Mouse (Mus musculus) T-helper 1 cell (primary cell): Measurements from ENCODE around the gene Spint1.

Experiments
- in situ Hi-C: fragments of 300-600 bp; cut with MboI, MseI; formaldehyde crosslinking; loops from one replicate; pipeline ENCODE4 v1.15.1; 2025; ENCODE audit warnings: high pct_unique_total_duplicates

The Spint1 gene

DNA sequence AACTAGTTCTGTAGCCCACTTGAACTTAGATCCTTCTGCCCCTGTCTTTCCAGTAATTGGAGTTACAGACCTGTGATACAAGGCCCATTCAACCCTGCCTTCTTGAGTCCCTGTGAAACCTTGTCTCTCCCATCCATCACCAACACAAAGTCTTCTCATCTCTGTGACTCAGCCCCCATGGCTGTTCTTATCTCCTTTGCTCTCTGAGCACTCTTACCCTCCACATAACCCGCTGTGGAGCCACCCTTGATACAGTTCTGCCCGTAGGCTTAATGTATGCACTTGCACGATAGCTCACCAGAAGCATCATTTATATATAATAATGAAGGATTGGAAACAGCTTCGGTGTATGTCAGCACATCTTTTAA, 3.6 kb downstream of the Spint1 start:
- in situ Hi-C loops: no loop called here

DNA sequence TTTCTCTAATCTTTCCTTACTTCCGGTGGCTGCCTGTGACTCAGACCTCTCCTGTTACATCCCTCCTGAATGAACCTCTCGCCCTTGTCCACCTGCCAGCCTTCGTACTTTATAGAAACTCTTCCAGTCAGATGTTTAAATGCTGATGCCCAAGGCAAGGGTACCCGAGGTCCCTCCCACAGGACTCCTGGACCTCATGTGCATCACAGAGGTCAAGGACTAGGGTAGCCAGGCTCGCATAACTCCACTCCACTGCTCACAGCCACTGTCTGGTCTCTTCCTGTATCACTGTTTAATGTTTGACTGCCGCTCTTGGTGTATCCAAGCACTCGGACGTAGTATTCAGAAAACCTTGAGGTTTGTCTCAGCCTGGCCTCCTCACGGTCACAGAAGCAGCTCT, 5.4 kb downstream of the Spint1 start:
- in situ Hi-C loops: no loop called here

DNA sequence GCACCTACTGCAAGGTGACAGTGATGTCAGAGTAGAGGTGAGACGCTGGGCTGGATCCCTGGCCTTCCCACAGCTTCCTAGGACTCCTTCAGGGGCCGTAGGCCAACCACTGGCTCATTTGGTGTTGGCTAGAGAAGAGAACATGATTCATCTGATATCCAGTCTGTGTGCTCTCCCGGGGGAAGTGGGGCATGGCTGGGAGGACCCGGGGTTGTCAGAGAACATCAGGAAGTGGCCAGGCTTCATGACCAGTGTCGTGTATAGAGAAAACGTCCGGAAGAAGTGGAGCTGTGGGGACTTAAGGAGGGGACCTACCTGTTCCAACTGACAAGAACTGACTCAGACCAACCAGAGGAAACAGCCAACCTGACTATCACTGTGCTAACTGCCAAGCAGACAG, 8.1 kb downstream of the Spint1 start:
- in situ Hi-C loops: no loop called here

DNA sequence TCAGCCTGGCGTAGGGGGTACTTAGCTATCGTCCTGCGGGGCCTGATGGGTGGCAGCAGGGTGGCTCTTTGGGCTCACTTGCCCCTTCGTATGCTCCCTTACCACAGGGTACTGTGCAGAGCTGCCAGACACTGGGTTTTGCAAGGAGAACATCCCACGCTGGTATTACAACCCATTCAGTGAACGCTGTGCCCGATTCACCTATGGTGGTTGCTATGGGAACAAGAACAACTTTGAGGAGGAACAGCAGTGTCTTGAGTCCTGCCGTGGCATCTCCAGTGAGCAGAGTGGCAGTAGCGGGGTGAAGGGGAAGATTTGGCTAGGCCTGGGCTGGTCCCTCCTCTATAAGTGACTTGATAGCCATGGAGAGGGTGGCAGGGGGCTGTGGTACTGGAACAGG, 10.7 kb downstream of the Spint1 start:
- in situ Hi-C loops: no loop called here

DNA sequence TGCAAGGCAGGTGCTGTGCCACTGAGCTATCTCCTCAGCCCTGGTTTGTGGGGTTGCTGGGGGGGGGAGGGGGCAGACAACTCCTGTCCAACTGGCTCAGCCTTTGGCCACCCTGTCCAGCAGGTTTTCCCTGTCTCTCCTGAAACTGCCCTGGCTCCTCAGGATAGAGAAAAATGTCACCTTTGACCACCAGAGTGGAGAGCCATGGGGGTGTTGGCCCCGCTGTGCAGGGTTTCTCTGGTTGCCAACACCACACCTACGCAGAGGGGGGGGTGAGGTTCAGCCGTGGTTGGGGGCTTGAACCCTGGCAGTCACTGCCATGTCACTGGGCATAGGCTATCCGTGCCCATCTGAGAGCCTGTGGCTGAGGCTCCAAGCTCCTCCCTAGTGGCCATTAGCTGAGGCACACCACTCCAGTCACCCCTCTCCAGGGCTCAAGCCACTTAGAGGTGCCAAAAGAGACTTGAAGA, 12.5 kb downstream of the Spint1 start:
- in situ Hi-C loops: no loop called here

DNA sequence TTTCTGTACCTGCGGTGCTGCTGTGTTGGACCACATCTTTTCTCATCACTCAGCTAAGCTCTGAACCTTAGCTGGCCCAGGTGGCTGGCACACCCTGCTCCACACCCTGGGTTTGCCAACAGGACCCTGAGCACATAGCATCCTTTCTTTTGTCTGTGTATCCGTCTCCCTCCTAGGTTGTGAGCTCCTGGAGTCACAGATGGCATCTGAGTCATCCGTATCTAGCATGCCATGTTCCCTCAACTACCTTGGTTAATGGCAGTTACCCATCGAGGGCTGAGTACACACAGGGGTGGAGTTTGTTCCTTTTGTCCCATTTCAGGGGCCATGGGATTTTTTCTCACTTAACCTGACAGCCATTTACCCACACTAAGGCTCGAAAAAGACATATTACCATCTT, 13.2 kb downstream of the Spint1 start:
- in situ Hi-C loops: no loop called here

DNA sequence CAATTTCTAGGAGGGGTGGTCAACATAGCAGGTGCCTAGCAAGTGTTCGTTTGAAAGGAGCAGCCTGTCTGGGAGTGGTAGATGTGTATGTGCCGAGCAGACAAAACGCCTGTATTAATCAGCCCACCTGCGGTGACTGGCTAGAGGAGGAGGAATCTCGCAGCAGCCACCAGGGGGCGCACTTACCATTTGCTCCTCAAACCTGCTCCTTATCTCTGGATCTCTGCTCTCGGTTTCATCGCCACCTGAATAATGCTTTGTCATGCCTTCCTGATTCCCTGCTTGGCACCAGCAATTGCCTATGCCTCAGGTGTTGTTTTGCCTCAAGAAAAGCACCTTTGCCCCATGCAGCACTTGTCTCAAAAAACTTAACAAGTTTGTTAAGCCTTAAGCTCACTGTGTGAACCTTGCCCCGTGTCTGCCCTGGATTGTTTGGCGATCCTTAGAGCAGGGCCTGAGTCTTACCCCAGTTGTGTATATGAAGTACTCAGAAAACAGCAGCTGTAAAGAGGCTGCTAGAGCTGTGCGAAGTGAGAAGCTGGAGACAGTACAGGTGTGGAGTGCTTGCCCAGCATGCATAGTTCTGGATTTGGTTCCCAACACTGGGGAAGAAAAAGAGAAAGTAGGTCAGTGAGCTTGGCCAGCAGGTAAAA, 13.8 kb downstream of the Spint1 start:
- in situ Hi-C loops: no loop called here

DNA sequence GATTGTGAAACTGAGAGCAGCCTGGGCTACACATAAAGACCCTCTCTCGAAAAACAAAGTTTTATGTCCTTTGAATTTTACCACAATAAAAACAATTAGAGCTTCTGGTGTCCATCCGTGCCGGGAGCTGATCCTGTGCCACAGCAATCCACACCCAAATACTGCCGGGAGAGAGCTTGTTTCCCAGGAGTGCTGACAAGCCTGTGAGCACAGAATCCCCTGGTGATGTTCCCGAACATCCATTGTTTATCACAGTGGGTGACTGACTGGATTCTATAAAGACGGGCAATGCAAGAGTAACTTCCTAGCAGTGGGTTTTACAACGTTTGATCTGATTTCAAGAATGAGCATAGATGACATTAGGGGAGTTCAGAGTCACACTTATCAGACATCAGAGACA, 17.8 kb downstream of the Spint1 start:
- in situ Hi-C loops: no loop called here

DNA sequence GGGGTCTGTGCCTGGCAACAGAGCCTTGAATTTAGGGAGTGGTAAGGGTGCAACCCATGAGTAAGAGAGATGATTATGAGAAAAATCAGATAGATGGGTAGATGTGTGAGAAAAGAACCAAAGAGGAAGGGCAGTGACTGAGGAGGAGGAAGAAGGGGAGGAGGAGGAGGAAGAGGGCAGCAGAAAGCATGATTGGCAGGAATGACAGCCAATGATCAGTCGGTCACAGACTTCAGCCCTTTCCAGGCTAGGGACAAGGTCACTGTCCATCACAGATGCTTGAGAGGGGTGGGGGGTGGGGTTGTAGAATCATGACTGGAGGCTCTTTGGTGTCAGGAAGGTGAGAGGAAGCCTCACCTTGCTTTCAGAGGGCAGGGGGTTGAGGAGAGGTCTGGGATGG, 23.4 kb downstream of the Spint1 start:
- in situ Hi-C loops: no loop called here

DNA sequence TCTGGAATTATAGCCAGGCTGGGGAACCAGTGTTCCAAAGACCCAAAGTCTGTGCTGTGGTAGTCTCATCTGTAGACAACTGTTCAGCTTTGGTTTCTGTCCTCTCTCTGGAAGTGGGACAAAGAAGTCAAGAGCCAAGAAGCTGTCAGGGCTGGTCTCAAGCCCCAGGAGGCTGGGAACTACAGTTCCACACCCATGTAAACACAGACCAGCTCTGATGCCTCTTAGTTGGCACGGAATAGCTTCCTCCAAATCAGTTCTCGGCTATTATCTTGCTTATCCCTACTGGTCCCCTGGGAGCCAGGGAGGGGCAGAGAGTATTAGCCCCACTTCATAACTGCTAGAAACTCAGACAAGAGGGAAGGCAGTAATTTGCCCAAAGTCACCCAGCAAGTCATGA, 24.2 kb downstream of the Spint1 start:
- in situ Hi-C loops: no loop called here

DNA sequence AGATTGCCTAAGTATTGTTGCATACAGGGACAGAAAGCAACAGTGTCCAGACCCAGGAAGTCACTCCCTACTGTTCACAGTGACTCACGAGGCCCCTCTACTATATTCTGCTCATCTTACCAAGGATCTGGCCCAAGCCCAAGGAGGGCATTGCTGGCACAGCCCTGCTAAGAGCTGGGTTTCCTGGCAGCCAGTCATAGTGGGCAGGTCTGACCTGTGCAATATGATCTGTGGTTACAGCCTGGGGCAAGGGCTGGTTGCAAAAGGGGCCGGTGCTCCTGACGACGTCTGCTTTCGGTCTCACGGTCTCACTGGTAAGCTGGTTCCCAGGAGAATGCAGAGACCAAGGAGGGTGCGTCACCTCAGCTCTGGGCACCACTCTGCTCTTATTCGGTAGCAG, 25.8 kb downstream of the Spint1 start:
- in situ Hi-C loops: no loop called here

DNA sequence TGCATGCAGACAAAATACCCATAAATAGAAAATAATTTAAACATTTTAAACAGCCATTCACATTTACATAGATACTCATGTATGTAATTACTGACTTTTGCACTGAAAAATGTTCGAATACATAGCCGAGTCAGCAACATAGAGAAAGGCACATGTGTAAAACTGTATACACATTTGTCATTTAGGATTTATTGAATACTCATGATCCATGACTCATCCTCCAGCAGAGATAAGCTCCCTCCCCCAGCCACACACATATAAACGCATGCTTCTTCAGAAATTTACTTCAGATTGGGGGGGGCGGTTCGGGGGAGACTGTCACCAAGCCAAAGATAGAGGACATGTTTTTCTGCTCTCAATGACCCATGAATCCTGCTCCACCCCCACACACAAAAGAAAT, 26.7 kb downstream of the Spint1 start:
- in situ Hi-C loops: no loop called here

DNA sequence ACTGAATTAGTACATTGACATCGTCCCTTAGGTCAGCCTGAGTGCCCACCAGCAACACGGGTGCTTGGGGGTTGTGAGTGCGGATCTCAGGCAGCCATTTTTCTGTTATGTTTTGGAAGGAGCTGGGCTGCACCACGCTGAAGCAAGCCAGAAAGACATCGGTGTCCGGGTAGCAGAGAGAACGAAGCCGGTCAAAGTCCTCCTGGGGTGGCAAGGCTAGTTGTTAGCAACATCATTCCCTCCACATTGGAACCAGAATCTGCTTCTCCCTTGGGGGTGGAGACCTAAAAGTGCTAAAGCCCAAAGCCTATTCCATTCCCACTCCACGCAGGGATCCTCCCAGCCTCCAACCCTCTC, 33.1 kb downstream of the Spint1 start:
- in situ Hi-C loops: no loop called here

DNA sequence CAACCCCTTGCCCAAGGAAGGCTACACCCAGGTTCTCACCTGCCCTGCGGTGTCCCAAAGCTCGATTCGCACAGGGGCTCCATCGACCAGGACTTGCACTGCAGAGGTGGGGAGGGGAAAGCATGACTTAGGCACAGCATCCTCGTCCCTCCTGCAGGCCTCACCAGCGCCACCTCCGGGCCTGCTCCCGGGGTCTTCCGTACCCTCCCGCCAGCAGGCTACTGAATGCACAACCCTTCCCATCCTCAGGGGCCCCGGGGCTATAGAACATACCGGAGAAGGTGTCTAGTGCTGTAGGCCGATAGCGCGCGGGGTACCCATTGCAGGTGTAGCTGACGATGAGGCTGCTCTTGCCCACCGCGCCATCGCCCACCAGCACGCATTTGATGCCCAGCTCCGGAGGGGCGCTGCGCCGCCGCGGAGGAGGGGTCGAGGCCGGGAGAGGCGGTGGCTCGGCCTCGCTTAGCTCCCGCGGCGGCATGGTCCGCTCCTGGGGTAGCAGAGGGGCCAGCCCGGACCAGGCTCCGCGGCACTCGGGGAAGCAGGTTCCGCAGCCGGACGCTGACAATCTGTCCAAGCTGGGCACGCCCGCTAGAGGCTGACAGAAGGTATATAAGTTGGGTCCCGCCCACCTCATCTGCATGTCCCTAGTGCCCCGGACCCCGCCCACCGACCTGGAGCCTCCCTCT, 33.6 kb downstream of the Spint1 start, which contains the start of gene Rhov:
TSS of gene Rhov (minus strand) at position 630 of the 689 bp plus-strand sequence.
- in situ Hi-C loops: no loop called here

DNA sequence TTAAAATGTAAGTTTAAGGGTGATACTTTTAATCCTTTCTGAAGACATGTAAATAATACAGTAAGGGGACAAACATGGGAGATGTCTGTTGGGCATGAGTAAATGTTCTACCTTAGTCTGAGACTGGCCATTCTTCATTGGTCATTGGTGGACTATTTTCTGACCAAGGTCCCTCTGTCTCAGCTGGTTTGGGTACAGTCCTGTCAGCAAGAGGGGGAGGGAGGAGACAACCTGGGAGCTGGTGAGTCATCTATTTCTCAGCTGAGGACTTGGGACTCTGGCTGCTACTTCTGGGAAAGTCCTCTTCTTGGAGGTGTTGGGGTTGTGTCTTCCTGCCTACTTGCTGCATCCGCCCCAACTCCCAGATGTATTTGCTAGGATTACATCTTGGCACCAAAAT, 37.0 kb downstream of the Spint1 start:
- in situ Hi-C loops: no loop called here

DNA sequence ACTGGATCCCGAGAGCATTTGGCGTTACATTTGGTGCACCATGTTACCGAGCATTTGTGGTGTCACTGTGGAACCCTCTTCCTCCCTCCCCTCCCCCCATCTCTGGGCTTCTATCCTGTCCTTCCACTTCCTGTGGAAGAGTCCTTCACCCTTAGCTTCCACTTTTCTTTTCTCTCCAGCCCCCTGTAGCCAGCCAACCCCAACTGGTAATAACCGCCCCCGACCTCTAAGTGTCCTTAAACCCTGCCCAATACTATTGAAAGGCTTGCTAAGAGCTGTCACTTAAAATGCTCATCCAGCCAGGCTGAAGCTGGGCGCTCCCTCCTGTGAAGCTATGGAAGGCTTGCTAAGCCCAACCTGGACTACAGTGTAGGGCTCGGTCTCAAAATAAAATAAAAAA, 39.8 kb downstream of the Spint1 start:
- in situ Hi-C loops: no loop called here

DNA sequence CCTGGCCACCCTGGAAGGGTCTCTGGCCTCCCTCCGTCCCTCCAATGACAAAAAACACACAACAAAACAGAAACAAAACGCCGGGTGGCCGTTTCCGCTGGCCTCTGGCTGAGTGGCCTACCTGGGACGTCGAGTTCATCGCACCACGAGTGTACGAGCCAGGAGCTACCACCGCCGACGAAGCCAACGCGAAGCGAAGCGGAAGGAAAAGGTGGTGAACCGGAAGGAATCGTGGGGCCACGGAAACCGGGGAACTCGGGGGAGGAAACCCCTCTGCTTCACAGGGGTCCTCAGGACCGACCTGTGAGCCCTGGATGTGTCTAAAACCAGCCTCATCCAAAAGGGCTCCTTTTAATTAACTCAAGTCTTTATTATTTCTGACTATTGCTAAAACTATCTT, 40.6 kb downstream of the Spint1 start:
- in situ Hi-C loops: no loop called here

DNA sequence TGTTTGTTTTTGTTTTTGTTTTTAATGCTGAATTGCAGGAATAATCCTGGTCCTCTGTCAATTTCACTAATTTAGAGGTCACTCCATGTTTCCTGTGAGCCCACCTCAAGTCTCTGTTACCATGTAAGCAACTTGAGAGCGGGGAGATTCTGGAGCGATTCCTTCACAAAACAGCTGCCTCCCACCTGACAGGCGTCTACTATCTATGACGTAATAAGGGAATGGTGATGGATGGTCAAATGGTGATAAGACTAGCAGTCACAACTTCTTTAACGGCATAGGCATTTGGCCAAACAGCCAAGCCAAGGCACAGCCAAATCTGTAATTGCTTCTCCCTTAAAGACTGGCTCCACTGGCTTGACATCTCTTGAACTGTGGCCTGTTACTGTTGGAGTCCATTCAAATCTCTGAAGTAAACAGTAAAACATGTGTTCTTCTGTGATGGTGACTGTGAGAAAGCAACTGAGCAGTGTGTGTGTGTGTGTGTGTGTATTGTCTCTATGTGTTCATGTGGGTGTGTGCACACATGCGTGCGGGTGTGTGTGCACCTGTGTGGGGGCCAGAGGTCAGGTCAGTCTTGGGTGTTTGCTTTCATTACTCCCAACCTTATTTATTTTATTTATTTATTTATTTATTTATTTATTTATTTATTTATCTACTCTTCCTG, 44.9 kb downstream of the Spint1 start:
- in situ Hi-C loops: loop anchor here (5.0 kb wide), 1 partner anchor 265 kb away; no protein-coding TSS in a partner anchor

DNA sequence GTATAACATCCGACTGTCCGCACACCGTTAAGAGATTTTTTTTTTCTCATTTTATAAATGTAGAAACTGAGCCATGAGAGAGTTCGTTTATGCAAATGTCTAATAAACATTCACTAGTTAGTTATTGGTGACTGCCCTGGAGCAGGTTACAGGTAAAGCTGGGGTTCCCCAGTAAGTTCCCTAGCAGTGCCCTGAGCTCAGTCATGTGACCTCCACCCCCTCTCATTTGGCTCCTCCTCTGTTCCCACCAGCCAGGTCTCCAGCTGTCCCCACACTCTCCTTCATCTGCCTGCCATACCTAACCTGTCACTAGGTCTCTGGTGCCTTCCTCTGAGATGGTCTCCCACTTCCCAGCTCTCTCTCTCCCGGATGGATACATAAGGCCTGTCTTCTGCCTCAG, 50.2 kb downstream of the Spint1 start:
- in situ Hi-C loops: no loop called here

DNA sequence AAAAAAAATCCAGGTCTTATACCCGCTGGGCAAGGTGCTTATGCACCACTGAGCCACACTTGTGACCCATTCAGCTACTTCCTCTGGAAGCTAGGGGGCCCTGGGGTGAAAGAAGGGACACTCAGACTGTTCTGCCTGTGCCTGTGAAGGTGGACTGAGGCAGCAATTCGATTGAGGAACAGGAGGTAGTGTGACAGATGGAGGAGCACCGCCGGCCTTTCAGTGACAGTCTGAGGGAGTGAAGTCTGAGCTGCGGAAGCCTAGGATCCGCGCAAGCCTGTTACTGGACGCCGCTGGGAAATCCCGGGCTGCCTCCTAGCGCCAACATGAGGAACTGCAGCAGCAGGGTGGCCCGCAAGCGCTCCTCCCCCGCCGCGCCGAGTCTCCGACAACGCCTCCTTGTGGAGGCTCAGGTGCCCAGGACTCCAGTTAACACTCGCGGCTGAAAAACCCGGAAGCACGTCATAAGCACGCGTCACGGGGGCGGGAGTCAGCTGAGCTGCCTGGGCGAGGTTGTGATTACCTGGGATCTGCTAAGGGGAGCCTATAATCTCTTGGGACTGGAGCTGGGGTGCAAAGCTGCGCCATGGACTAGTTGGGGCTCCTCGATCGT, 51.2 kb downstream of the Spint1 start, which contains the start of gene Vps18:
TSS of gene Vps18 (plus strand) at position 471 of the 613 bp plus-strand sequence.
- in situ Hi-C loops: no loop called here

DNA sequence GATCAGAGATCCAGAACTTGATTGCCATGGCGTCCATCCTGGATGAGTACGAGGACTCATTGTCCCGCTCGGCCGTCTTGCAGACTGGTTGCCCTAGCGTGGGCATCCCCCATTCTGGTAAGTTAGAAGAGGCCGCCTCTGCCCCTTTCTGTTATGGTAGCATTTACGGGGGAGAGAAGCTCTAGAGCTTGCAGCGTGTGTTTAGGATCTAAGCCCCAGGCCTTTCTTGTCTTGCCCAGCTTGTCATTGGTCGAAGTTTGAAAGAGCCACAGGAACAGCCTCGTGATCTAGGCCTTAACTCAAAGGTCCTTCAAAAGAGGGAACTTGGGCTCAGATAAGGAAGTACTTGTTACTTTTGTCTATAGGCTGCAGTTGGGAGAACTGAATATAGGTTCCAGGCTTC, 51.9 kb downstream of the Spint1 start:
- in situ Hi-C loops: no loop called here

DNA sequence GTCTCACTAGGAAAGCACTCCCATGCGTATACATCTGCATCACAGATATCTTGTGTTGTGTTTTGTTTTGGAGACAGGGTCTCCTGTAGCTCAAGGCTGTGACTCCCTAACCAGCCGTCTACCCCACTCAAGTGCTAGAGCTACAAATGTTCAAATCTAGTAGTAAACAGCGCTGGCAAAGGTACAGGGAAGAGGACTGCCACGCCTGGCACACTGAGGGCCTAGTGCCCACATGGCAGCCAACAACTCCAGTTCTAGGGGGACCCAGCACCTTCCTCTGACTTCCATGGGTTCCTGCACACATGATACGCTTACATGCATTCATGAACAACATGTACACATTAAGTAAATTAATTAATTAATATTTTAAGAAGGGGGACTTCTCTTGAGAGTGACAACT, 55.1 kb downstream of the Spint1 start:
- in situ Hi-C loops: loop anchor here (5.0 kb wide), 1 partner anchor 255 kb away; no protein-coding TSS in a partner anchor
